Mouse (Mus musculus) CH12.LX (cell line): ENCODE results near the gene Ptms. TPM values are rescaled to one million over a fixed set of nuclear protein-coding genes. Genes with fewer than 3 reads are reported as not detected.

ENCODE experiments used
- DNase-seq: peaks from one replicate; pipeline ENCODE4 v3.0.0-alpha.2; 2013; ENCODE audit errors: extremely low read depth
- H3K27ac ChIP-seq: 2 replicates; pipeline ENCODE4 v1.5.1; 2012; ENCODE audit warnings: low read depth, mild to moderate bottlenecking, control low read depth, moderate library complexity; ENCODE audit not compliant: insufficient read depth
- H3K27me3 ChIP-seq: replicated peaks from 2 replicates; pipeline ENCODE3; 2012; ENCODE audit warnings: inconsistent platforms
- H3K36me3 ChIP-seq, 2 experiments: replicated peaks in 1 of 2; 2 replicates each; pipeline versions ENCODE3 to v1.6.1; 2012; ENCODE audit warnings: inconsistent platforms in 1 of 2, low read length in 1 of 2, mild to moderate bottlenecking in 1 of 2, mixed read lengths in 1 of 2, moderate library complexity in 1 of 2; ENCODE audit not compliant: control insufficient read depth in 1 of 2, insufficient read depth in 1 of 2
- H3K4me1 ChIP-seq, 2 experiments: 2 replicates each; pipeline ENCODE4 v1.6.1; 2012; ENCODE audit warnings: inconsistent platforms in 1 of 2, moderate library complexity in 1 of 2; ENCODE audit not compliant: insufficient read depth in 2 of 2, control insufficient read depth in 1 of 2
- H3K4me2 ChIP-seq: 2 replicates; pipeline ENCODE4 v1.6.1; 2012; ENCODE audit warnings: low read depth, mild to moderate bottlenecking, control low read depth; ENCODE audit not compliant: poor library complexity, insufficient read depth, severe bottlenecking
- H3K4me3 ChIP-seq, 3 experiments: fragments of 150-350 bp in 1 of 3; sonication (generic) in 1 of 3; replicated peaks in 1 of 3; 2 replicates each; pipeline versions ENCODE3 to v1.5.1; 2011 to 2012; ENCODE audit warnings: low read depth in 2 of 3, low read length in 2 of 3, mild to moderate bottlenecking in 2 of 3, moderate library complexity in 2 of 3, control low read depth in 1 of 3, improper control_type of control experiment in 1 of 3, inconsistent platforms in 1 of 3, mixed read lengths in 1 of 3; ENCODE audit not compliant: poor library complexity in 1 of 3
- H3K79me2 ChIP-seq: replicated peaks from 2 replicates; pipeline ENCODE4 v1.6.1; 2012; ENCODE audit warnings: mild to moderate bottlenecking, moderate library complexity; ENCODE audit not compliant: control insufficient read depth, poor library complexity, insufficient read depth, severe bottlenecking; ENCODE audit errors: extremely low read depth
- H3K9ac ChIP-seq: 2 replicates; pipeline ENCODE4 v1.6.1; 2012; ENCODE audit warnings: low read depth, mild to moderate bottlenecking, control low read depth, moderate library complexity; ENCODE audit not compliant: insufficient read depth
- H3K9me3 ChIP-seq: replicated peaks from 2 replicates; pipeline ENCODE3; 2012; ENCODE audit warnings: low read length, inconsistent platforms, mixed read lengths
- ETS1 ChIP-seq: conservative IDR thresholded peaks from 2 replicates; pipeline ENCODE4 v1.6.1; 2012; ENCODE audit warnings: low read depth, mild to moderate bottlenecking, inconsistent platforms, low read length, improper control_type of control experiment, moderate library complexity
- HCFC1 ChIP-seq: IDR thresholded peaks from 2 replicates; pipeline ENCODE4 v1.6.1; 2012; ENCODE audit warnings: low read depth, mild to moderate bottlenecking, inconsistent platforms, low read length, improper control_type of control experiment
- JUN ChIP-seq: IDR thresholded peaks from 2 replicates; pipeline ENCODE4 v1.6.1; 2011; ENCODE audit warnings: low read depth, mild to moderate bottlenecking, low read length, improper control_type of control experiment, moderate library complexity; ENCODE audit not compliant: insufficient read depth
- KAT2A ChIP-seq: IDR thresholded peaks from 2 replicates; pipeline ENCODE4 v1.6.1; 2012; ENCODE audit warnings: low read length, improper control_type of control experiment, inconsistent platforms; ENCODE audit not compliant: insufficient replicate concordance
- MAX ChIP-seq: IDR thresholded peaks from 2 replicates; pipeline ENCODE4 v1.6.1; 2011; ENCODE audit warnings: low read length, improper control_type of control experiment
- MEF2A ChIP-seq: IDR thresholded peaks from 2 replicates; pipeline ENCODE4 v1.6.1; 2014; ENCODE audit warnings: low read depth, mild to moderate bottlenecking, inconsistent platforms, low read length, improper control_type of control experiment, borderline replicate concordance
- POLR2AphosphoS2 ChIP-seq: IDR thresholded peaks from 2 replicates; pipeline ENCODE4 v1.6.1; 2011; ENCODE audit warnings: low read depth, low read length, improper control_type of control experiment
- RCOR1 ChIP-seq: conservative IDR thresholded peaks from 2 replicates; pipeline ENCODE4 v1.6.1; 2012; ENCODE audit warnings: low read depth, mild to moderate bottlenecking, inconsistent platforms, low read length, improper control_type of control experiment
- SIN3A ChIP-seq: IDR thresholded peaks from 2 replicates; pipeline ENCODE4 v1.6.1; 2012; ENCODE audit warnings: low read length, improper control_type of control experiment, inconsistent platforms
- SMC3 ChIP-seq: IDR thresholded peaks from 2 replicates; pipeline ENCODE4 v1.6.1; 2011; ENCODE audit warnings: low read depth, low read length, improper control_type of control experiment
- TBP ChIP-seq: conservative IDR thresholded peaks from 2 replicates; pipeline ENCODE4 v1.6.1; 2011; ENCODE audit warnings: low read depth, low read length, improper control_type of control experiment
- UBTF ChIP-seq: IDR thresholded peaks from 2 replicates; pipeline ENCODE4 v1.6.1; 2012; ENCODE audit warnings: low read depth, mild to moderate bottlenecking, inconsistent platforms, low read length, improper control_type of control experiment, moderate library complexity
- USF2 ChIP-seq: conservative IDR thresholded peaks from 2 replicates; pipeline ENCODE4 v1.6.1; 2011; ENCODE audit warnings: low read depth, low read length, improper control_type of control experiment
- ZKSCAN1 ChIP-seq: IDR thresholded peaks from 2 replicates; pipeline ENCODE4 v1.6.1; 2012; ENCODE audit warnings: low read depth, inconsistent platforms, low read length, improper control_type of control experiment, borderline replicate concordance
- ZNF384 ChIP-seq: IDR thresholded peaks from 2 replicates; pipeline ENCODE4 v1.6.1; 2012; ENCODE audit warnings: low read depth, low read length, improper control_type of control experiment, inconsistent platforms
- dilution Hi-C: fragments of 300-500 bp; cut with MboI; formaldehyde crosslinking; loops from 2 replicates; pipeline ENCODE4 v1.14.3; 2020; ENCODE audit warnings: low sequenced_read_pairs; ENCODE audit not compliant: extremely low pct_unique_long_range_greater_than_20kb, extremely low pct_ligation_motif_present
- in situ Hi-C: fragments of 300-500 bp; cut with MboI; formaldehyde crosslinking; loops from 3 replicates; pipeline ENCODE4 v1.14.3; 2019; ENCODE audit warnings: low sequenced_read_pairs, low pct_ligation_motif_present, low pct_unique_long_range_greater_than_20kb, mixed read lengths
- polyA plus RNA-seq: library from polyadenylated mRNA; unstranded; fragments of >175 nt; gene quantifications from 2 replicates; pipeline ENCODE4 v1.2.1, GENCODE M21; 2012; ENCODE audit warnings: low read depth; ENCODE audit not compliant: insufficient read length
- total RNA-seq, 2 experiments: library from RNA; depleted of rRNA; stranded (reverse); fragments of 300-350 nt in 1 of 2; fragments of >200 nt in 1 of 2; gene quantifications; 2 replicates each; pipeline ENCODE4 v1.2.3; 2012 to 2014

Ptms gene
- total and polyA plus RNA-seq, 3 experiments: 7.0 to 99.6 (median 12.8) TPM

DNA sequence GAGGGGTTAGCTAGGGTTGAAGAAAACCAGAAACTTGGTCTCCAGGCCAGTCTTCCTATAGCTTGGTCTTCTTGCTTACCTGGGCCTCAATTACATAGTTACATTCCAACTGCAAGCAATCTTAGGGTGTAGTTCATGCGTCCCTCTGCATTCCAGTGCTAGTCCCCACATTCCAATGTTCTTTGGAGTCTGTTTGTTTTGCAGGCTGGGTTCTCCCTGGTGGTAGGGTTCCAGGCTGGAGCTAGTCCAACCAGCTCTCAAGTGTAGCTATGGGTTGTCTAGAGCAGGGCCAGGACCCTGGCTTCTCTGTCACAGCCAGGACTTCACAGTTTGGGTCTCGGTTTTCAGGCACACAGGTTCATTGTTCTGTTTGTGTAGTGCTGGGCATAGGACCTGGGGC lies 17.6 kb upstream of the Ptms start:
- Histone ChIP-seq H3K9me3 (peaks cover 2% of the 10 kb centered on the region), H3K4me3 (no peak overlapping the region), H3K79me2 (peaks cover 6% of the 10 kb centered on the region), H3K9ac (no peak overlapping the region), H3K4me2 (no peak overlapping the region), H3K36me3 (peaks cover 41 to 68% of the 10 kb centered on the region in 2 experiments), H3K27me3 (no peaks in the 10 kb centered on the region), H3K4me1 (peaks cover 1 to 5% of the 10 kb centered on the region in 2 experiments), H3K27ac (no peak overlapping the region)
- dilution Hi-C loops (no loop called here), in situ Hi-C loops (loop anchor here (10.0 kb wide), 1 partner anchor 93 kb away; the partner anchor contains the start of gene Gnb3)
- DNase-seq: no peak
- TF ChIP-seq POLR2AphosphoS2: no peak
- no peak for TF ChIP-seq HCFC1
- no peak for TF ChIP-seq MEF2A
- TF ChIP-seq SMC3: no peak
- no peak for TF ChIP-seq SIN3A
- TF ChIP-seq KAT2A: no peak
- no peak for TF ChIP-seq RCOR1
- TF ChIP-seq MAX: no peak
- no peak for TF ChIP-seq ETS1
- TF ChIP-seq TBP: no peak
- no peak for TF ChIP-seq ZNF384
- no peak for TF ChIP-seq USF2
- TF ChIP-seq JUN: no peak
- TF ChIP-seq ZKSCAN1: no peak
- TF ChIP-seq UBTF: no peak

DNA sequence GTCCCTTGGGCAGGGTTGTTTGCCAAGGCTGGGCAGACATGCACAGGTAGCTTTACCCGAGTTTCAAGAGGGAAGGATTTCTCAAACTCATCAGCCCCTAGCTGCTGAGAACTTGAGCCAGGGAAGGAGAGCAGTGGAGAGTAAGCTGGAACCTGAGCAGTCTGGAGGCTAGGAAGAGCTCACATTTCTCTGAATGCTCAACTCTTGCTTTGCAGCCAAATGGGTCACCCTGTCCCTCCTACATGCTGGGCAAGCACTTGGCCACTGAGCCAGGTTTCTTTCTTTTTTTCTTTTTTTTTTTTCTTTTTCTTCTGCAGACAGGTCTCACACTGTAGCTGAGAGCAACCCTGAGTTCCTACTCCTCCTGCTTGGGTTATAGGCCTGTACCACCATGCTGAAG lies 16.8 kb upstream of the Ptms start:
- Histone ChIP-seq H3K4me1 (peaks cover 5 to 12% of the 10 kb centered on the region in 2 experiments), H3K36me3 (peaks cover 41 to 71% of the 10 kb centered on the region in 2 experiments), H3K9ac (no peak overlapping the region), H3K27ac (no peak overlapping the region), H3K9me3 (peaks cover 2% of the 10 kb centered on the region), H3K79me2 (peaks cover 14% of the 10 kb centered on the region), H3K27me3 (no peaks in the 10 kb centered on the region), H3K4me2 (no peak overlapping the region), H3K4me3 (no peak overlapping the region)
- dilution Hi-C loops (no loop called here), in situ Hi-C loops (loop anchor here (10.0 kb wide), 1 partner anchor 92 kb away; the partner anchor contains the start of gene Gnb3)
- TF ChIP-seq KAT2A: no peak
- TF ChIP-seq SMC3: no peak
- DNase-seq: no peak
